Mouse (Mus musculus): ENCODE results near the gene Sertad3.
A peak's percentile ranks its signal among the peaks of the same experiment; 100 is the strongest.

Gene Sertad3

DNA sequence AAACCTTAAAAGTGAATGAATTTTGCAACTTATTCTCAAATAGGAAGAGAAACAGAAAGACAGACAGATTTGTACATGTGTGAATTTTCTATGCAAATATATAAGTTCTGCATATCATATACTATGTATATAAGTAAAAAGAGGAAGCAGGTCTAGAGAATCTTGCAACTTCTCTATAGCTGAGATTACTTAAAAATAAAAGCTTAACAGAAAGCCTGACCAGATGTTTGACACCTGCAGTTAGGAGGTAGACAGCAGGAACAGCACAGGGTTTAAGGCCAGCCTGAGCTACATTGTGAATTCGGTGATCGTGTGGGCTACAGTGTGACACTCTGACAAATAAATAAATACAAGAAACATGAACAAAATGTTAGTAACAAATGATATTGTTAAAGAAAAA is 22.2 kb upstream of the Sertad3 start:
- no peaks in the 10 kb centered on the region for H3K27me3 ChIP-seq (ENCODE audit: control insufficient read depth, insufficient read depth, low read length, poor library complexity, severe bottlenecking)
- peak; percentile 76 for DNase-seq (ENCODE audit: low read depth, low spot score)
- no peaks in the 10 kb centered on the region for H3K36me3 ChIP-seq (ENCODE audit: control insufficient read depth, insufficient read depth, low read length, poor library complexity, severe bottlenecking)

GRCm38 (mm10) chr7:27452206-27452770 is 21.3 kb upstream of the Sertad3 start:
- Histone ChIP-seq H3K36me3 (ENCODE audit: control insufficient read depth, insufficient read depth, low read length, poor library complexity, severe bottlenecking) (no peaks in the 10 kb centered on the region), H3K27me3 (ENCODE audit: control insufficient read depth, insufficient read depth, low read length, poor library complexity, severe bottlenecking) (no peaks in the 10 kb centered on the region)
- no peak for DNase-seq (ENCODE audit: low read depth, low spot score)

- peak; percentile 77 for DNase-seq (ENCODE audit: low read depth, low spot score)
Observed at GRCm38 (mm10) chr7:27454461-27455121, 19.0 kb upstream of the Sertad3 start.

GRCm38 (mm10) chr7:27455273-27455672 is 18.3 kb upstream of the Sertad3 start:
- peaks cover 4% of the 10 kb centered on the region; the same call in 1 of the 2 replicates for H3K36me3 ChIP-seq (ENCODE audit: control insufficient read depth, insufficient read depth, low read length, poor library complexity, severe bottlenecking)
- no peak for DNase-seq (ENCODE audit: low read depth, low spot score)
- no peaks in the 10 kb centered on the region for H3K27me3 ChIP-seq (ENCODE audit: control insufficient read depth, insufficient read depth, low read length, poor library complexity, severe bottlenecking)

More at GRCm38 (mm10) chr7:27454461-27455121, 19.0 kb upstream of the Sertad3 start:
- Histone ChIP-seq H3K27me3 (ENCODE audit: control insufficient read depth, insufficient read depth, low read length, poor library complexity, severe bottlenecking) (no peaks in the 10 kb centered on the region), H3K36me3 (ENCODE audit: control insufficient read depth, insufficient read depth, low read length, poor library complexity, severe bottlenecking) (peaks cover 4% of the 10 kb centered on the region; the same call in 1 of the 2 replicates)

DNA sequence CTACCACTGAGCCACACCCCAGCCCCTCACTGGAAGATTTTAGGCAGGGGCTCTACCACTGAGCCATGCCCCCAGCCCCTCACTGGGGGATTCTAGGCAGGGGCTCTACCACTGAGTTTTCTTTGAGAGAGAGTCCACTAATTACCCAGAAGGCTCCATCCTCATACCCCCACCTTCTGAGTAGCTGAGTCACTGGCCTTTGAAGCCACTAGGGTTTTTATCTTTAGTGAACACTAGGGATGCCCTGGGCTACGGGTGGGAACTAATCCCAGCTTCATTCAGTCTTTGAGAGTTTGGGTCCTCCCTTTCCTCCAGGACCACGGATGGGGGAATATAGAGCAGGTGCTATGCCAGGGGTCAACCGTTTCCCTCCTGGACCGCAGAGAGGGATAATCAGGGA is 15.0 kb upstream of the Sertad3 start:
- no peak for DNase-seq (ENCODE audit: low read depth, low spot score)
- H3K36me3 ChIP-seq (ENCODE audit: control insufficient read depth, insufficient read depth, low read length, poor library complexity, severe bottlenecking) = peaks cover 4% of the 10 kb centered on the region; the same call in 1 of the 2 replicates
- no peaks in the 10 kb centered on the region for H3K27me3 ChIP-seq (ENCODE audit: control insufficient read depth, insufficient read depth, low read length, poor library complexity, severe bottlenecking)

- DNase-seq (ENCODE audit: low read depth, low spot score) = no peak
- Histone ChIP-seq H3K36me3 (ENCODE audit: control insufficient read depth, insufficient read depth, low read length, poor library complexity, severe bottlenecking) (peaks cover 4% of the 10 kb centered on the region; the same call in 1 of the 2 replicates), H3K27me3 (ENCODE audit: control insufficient read depth, insufficient read depth, low read length, poor library complexity, severe bottlenecking) (no peaks in the 10 kb centered on the region)
Observed at GRCm38 (mm10) chr7:27459640-27460039, 13.9 kb upstream of the Sertad3 start.

GRCm38 (mm10) chr7:27460477-27460876 is 13.1 kb upstream of the Sertad3 start:
- H3K36me3 ChIP-seq (ENCODE audit: control insufficient read depth, insufficient read depth, low read length, poor library complexity, severe bottlenecking) = peaks cover 4% of the 10 kb centered on the region; the same call in 1 of the 2 replicates
- DNase-seq (ENCODE audit: low read depth, low spot score) = no peak
- no peaks in the 10 kb centered on the region for H3K27me3 ChIP-seq (ENCODE audit: control insufficient read depth, insufficient read depth, low read length, poor library complexity, severe bottlenecking)

- Histone ChIP-seq H3K36me3 (ENCODE audit: control insufficient read depth, insufficient read depth, low read length, poor library complexity, severe bottlenecking) (no peaks in the 10 kb centered on the region), H3K27me3 (ENCODE audit: control insufficient read depth, insufficient read depth, low read length, poor library complexity, severe bottlenecking) (no peaks in the 10 kb centered on the region)
- DNase-seq (ENCODE audit: low read depth, low spot score) = no peak
Observed at GRCm38 (mm10) chr7:27467648-27468047, 5.9 kb upstream of the Sertad3 start.

DNA sequence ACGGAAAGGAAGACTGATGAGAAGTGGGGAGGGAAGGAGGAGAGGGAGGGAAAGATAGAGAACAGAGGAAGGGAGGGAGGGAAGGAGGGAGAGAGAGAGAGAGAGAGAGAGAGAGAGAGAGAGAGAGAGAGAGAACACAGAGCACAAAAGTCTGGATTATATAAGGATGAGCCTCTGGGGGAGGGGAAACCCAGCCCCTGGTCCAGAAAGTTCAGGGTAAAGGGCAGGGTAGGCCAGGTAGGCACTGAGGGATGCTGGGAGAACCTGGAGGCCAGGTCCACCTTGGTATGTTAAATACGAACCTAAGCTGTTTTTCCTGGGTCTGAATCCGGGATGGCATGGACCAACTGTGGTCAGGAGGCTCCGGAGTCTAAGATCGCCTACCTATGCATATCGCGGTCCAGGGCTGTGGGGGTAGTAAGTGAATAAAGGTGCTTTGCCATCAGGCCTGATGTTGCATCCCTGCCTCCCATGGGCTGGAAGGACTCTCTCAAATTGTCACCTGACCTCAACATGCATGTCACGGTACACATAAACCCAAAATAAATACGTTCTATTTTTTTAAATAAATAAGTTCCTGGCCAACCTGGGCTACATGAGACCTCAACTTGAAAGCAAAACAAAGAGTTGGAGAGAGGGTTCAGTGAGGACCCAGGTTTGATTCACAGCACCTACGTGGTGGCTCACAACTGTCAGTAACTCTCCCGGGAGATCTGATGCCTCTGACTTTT is 2.0 kb upstream of the Sertad3 start:
- Histone ChIP-seq H3K36me3 (ENCODE audit: control insufficient read depth, insufficient read depth, low read length, poor library complexity, severe bottlenecking) (peaks cover 3% of the 10 kb centered on the region; the same call in 1 of the 2 replicates), H3K27me3 (ENCODE audit: control insufficient read depth, insufficient read depth, low read length, poor library complexity, severe bottlenecking) (no peaks in the 10 kb centered on the region)
- no peak for DNase-seq (ENCODE audit: low read depth, low spot score)

- Histone ChIP-seq H3K36me3 (ENCODE audit: control insufficient read depth, insufficient read depth, low read length, poor library complexity, severe bottlenecking) (peaks cover 3% of the 10 kb centered on the region; the same call in 1 of the 2 replicates), H3K27me3 (ENCODE audit: control insufficient read depth, insufficient read depth, low read length, poor library complexity, severe bottlenecking) (no peaks in the 10 kb centered on the region)
- peak; percentile 64 for DNase-seq (ENCODE audit: low read depth, low spot score)
Observed at GRCm38 (mm10) chr7:27472596-27472995, 972 bp upstream of the Sertad3 start.

GRCm38 (mm10) chr7:27473835-27474489 is 394 bp downstream of the Sertad3 start:
- peaks cover 3% of the 10 kb centered on the region; the same call in 1 of the 2 replicates for H3K36me3 ChIP-seq (ENCODE audit: control insufficient read depth, insufficient read depth, low read length, poor library complexity, severe bottlenecking)
- no peak for DNase-seq (ENCODE audit: low read depth, low spot score)
- no peaks in the 10 kb centered on the region for H3K27me3 ChIP-seq (ENCODE audit: control insufficient read depth, insufficient read depth, low read length, poor library complexity, severe bottlenecking)

DNA sequence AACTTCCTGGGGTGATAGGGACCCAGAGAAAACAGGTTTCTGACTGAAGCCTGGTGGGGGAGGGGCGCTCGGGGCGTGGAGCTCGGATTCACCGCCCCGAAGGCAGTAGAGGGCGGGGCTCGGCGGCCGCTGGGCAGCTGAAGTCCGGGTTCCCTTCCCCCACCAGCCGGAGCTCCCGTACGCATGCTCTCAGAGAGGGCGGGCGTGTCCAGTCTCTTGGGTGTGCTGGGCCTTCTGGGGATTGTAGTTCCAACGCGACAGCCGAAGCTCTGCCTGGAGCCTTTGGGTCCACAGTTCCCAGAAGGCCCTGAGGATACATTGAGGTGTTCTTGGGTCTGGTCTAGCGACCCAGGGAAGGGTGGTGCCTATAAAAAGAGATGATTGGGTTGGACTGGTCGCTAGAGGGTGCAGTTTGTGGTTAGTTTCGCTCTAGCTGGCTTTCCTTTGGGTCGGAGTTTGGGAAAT is 954 bp downstream of the Sertad3 start:
- H3K27me3 ChIP-seq (ENCODE audit: control insufficient read depth, insufficient read depth, low read length, poor library complexity, severe bottlenecking) = no peaks in the 10 kb centered on the region
- H3K36me3 ChIP-seq (ENCODE audit: control insufficient read depth, insufficient read depth, low read length, poor library complexity, severe bottlenecking) = peaks cover 3% of the 10 kb centered on the region; the same call in 1 of the 2 replicates
- peak; percentile 99 for DNase-seq (ENCODE audit: low read depth, low spot score)

GRCm38 (mm10) chr7:27475596-27475995 is 2.0 kb downstream of the Sertad3 start:
- no peaks in the 10 kb centered on the region for H3K27me3 ChIP-seq (ENCODE audit: control insufficient read depth, insufficient read depth, low read length, poor library complexity, severe bottlenecking)
- DNase-seq (ENCODE audit: low read depth, low spot score) = no peak
- peaks cover 3% of the 10 kb centered on the region; the same call in 1 of the 2 replicates for H3K36me3 ChIP-seq (ENCODE audit: control insufficient read depth, insufficient read depth, low read length, poor library complexity, severe bottlenecking)

DNA sequence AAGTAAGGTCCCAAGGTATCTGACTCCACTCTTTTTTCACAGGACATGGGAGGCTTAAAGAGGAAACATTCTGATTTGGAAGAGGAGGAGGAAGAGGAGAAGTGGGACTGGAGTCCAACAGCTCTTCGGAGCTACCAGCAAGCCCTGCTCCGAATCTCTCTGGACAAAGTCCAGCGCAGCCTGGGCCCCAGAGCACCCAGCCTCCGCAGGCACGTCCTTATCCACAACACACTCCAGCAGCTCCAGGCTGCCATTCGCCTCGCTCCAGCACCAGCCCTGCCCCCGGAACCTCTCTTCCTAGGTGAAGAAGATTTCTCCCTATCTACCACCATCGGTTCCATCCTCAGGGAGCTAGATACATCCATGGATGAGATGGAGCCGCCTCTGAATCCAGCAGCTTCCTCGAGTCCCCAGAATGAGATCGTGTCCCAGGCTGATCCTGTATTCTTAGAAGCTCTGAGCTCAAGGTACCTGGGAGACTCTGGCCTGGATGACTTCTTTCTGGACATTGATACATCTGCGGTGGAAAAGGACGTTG is 2.6 kb downstream of the Sertad3 start:
- Histone ChIP-seq H3K27me3 (ENCODE audit: control insufficient read depth, insufficient read depth, low read length, poor library complexity, severe bottlenecking) (no peaks in the 10 kb centered on the region), H3K36me3 (ENCODE audit: control insufficient read depth, insufficient read depth, low read length, poor library complexity, severe bottlenecking) (peaks cover 3% of the 10 kb centered on the region; the same call in 1 of the 2 replicates)
- no peak for DNase-seq (ENCODE audit: low read depth, low spot score)
